Mouse (Mus musculus) c-Kit-positive CD71-positive TER-119-negative erythroid progenitor cells, embryonic 14.5 days (primary cell): ENCODE results near the gene Snx4.
A peak's percentile ranks its signal among the peaks of the same experiment; 100 is the strongest.
"Not testable (repeated sequence)": the region's sequence is repeated elsewhere in the genome, so short reads cannot be mapped to it uniquely, and the experiment has no call there.

Experiments used
- DNase-seq: peaks from one replicate; pipeline ENCODE4 v3.0.0-alpha.2; 2013; ENCODE audit warnings: low read depth

The Snx4 gene

GRCm38 (mm10) chr16:33251194-33252051, at the start of gene Snx4:
Snx4 (plus strand) TSS chr16:33251442.
- DNase-seq: peak; percentile 85

- DNase-seq: no peak
Observed at GRCm38 (mm10) chr16:33210812-33211211, 40.4 kb upstream of the Snx4 start.

DNA sequence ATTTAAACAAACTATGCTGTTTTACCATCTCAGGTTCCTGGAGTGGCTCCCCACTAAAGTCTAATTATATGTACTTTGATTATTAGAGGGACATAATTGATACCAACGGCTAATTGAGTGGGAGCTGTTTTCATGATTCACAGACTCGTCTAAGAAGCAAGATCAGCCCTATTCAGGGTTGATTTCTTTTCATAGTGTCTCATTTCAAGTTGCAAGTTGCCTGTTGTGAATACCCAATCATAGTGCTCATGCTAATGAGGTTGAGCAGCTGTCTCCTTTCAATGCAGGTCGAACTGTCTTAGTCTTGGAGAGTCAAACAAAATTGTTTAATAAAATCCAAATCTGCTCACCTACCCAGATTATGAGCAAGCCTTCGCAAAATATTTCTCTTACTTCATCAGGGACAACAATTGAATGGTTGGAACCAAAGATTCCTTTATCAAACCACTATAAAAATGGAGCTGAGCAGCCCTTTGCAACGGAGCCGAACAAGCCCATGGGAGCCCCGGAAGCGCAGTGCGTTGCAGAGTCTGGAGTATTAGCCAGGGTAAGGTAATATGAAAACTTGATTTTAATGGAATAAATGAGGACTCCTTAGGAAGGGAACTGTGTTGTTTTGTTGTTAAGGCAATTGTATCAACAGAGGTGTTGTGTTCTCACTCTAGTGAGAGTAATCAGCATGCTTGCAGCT, 34.8 kb upstream of the Snx4 start:
- DNase-seq: no peak

DNA sequence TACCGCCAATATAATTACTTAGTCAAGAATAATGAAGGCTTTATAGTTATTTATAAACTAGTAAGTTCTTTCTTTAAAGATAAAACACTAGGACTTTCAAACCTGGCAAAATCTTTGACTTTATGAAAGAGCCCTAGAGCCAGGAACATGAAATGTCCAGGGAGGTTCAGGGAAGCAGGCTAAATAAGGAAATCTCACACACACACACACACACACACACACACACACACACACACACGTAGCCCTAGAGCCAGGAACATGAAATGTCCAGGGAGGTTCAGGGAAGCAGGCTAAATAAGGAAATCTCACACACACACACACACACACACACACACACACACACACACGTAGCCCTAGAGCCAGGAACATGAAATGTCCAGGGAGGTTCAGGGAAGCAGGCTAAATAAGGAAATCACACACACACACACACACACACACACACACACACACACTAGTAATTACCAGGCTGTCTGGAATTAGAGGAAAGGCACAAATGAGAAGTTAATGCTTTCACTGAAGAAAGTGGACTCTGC, 33.6 kb upstream of the Snx4 start:
- DNase-seq: not testable (repeated sequence)

GRCm38 (mm10) chr16:33222482-33222881, 28.8 kb upstream of the Snx4 start:
- DNase-seq: no peak

DNA sequence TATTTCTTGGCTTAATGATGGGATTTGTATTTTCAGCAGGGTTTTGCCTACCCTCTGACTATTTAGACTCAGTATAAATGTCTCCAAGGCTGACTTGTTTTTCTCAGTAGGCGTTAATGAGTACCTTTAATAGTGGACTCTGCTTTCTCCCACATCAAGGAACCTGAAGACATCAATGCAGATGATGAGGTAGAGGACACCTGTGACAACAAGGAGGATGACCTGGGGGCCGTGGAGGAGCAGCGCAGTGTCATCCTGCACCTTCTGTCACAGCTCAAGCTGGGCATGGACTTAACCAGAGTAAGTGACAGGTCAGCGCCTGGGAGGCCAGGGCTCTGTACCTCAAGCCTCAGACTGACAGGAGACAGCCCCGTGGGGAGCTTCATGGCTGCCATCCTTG, 26.9 kb upstream of the Snx4 start:
- DNase-seq: no peak

- no peak for DNase-seq
Observed at GRCm38 (mm10) chr16:33234128-33234527, 17.1 kb upstream of the Snx4 start.

DNA sequence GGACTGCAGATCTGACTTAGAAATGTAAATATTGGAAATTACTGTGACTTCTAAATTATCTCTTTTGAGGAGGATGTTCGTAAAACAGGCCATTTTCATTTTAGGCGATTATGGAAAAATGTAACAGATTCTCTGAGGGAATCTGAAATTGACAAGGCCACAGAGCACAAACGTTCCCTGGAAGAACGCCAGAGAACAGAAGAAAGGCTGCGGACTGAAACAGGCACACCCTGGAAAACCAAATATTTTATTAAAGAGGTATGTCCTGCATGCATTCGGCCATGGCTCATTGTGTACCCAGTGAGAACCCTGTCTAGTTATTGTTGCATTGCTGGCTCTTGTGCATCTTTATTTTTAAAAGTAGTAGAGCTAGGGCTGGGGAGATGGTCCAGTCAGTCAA, 15.1 kb upstream of the Snx4 start:
- DNase-seq: no peak

- DNase-seq: no peak
Observed at GRCm38 (mm10) chr16:33239305-33239704, 11.9 kb upstream of the Snx4 start.

- DNase-seq: no peak
Observed at GRCm38 (mm10) chr16:33242046-33242445, 9.2 kb upstream of the Snx4 start.

DNA sequence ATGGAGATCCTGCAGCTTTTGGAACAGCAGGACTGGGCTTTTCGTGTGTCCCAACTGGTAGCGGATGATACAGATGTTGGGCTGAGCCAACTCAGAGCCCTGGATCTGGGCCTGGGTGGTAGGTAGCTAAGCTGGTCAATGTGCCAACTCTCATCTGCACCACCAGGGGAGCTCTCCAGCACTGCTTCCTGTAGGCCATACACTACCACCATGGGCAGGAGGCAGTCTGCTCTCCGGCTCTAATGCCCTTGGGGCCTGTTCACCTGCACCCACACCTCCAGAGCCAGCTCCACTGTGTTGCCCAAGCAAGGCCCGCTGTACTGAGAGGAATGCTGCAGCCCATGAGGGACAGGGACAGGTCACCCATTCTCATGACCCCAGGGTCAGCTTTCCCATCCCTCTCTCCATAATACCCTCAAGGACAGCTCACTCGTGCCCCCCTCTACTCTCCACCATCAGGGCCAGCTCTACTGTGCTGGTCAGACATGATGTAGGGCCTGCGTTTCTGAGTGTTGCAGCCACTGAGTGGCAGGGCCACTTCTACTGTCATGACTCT, 7.0 kb upstream of the Snx4 start:
- no peak for DNase-seq

DNA sequence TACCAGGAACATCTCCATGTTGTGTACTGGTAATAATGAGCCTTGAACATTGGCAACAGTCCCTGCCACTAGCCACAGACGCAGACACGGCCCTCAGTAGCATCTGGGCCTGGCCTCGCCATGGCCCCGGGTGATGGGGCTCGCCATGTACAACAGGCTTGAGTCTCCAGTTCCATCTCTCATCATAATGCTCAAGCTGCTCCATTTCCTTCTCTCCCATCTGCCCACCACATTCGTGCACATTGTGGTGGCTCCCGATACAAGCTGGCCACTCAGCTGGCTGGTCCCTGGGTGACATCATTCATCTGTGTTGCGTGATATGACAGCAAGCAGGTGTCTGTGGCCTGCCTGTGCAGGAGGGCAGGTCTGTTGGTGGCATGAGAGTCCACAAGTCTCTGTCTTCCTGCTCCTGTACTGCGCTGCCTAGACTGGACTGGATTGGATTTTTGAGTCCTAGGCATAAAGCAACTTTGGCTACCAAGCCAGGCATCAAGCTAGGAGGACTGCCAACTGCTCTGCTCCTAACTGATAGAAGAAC, 6.2 kb upstream of the Snx4 start:
- DNase-seq: no peak

DNA sequence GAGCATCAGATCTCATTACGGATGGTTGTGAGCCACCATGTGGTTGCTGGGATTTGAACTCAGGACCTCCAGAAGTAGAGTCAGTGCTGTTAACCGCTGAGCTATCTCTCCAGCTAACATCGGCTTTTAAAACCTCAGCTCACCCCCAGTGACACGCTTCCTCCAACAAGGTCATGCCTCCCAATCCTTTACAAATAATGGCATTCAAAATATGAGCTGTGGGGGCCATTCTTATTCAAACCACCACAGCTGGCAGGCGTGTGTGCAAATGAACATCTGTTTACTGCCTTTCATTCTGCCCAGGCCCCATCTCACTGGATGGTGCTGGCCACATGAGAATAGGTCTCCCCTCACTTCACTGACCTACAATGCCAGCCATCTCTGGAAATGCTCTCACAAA, 4.7 kb upstream of the Snx4 start:
- DNase-seq: no peak

DNA sequence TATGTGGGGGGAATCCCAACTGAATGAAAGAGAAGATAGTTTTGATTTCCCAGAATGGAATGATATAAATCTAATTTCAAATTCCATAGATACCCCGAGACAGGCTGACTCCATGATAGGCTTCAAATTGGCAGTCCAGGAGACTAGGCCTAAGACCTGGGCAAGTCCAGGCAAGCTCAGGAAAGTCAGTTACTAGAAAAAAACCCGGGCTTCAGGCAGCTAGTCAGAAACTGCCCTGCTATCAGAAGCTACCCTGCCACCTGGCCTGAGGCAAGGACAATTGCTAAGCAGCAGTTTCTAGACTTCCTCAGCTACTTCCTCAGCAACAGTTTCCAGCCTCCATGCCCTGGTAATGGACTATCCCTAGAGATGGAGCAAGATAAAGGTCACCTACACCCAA, 4.2 kb upstream of the Snx4 start:
- no peak for DNase-seq

DNA sequence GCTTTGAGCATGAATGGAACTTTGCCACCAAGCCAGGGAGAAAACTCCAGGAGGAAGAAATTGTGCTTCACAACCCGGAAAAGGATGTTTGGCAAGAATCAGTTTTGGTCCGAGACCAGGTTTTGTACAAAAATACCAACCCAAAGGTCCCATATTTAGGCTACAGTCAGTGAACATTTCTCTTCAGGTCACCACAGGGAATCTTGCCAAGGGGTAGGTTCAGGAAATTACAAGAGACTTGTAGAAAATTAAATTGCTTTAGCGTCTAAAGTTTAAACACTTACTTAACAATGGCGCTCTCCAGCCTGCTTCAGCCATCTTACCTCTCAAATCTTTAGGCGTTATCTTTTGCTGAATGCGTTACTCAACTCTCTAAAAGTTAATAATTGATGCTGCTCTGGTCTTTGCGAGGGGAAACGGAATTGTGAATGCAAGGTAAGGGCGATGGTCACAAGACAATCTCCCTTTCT, 556 bp upstream of the Snx4 start:
- no peak for DNase-seq

DNA sequence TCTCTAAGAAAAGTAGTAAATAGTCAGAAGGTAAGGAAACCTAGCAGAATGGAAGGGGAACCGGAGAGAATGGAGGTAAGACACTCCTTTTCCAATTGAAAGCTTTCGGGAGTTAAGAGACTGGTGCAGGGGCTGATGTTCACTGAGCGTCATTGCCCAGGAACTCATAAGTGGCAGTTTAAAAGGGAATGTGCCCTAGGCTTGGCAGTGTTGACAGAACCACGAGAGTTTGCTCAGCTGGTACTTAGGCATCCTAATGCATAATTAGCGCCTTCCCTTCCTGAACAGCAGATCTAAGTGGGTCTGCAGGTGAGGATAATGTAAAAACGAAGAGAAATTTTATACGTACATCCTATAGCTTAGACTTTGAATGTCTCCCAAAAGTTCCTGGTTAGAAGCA, 4.4 kb downstream of the Snx4 start:
- DNase-seq: no peak

DNA sequence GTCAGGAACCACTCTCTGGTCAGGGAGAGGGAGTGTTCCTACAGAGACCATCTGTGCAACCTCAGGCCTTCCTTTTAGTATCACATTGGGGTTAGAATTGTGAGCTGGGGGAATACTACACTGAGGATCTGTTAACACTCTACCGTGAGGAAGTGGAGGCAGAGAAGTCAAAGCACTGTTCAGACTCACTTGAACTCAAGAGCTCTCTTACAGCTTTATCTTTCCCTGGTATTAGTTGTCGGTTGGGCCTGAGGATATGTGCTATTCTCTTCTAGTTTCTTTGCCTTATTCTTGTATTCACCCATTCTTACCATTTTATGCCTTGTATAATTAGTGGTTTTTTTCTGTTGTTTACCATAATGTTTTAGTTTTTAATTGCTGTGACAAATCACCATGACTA, 7.3 kb downstream of the Snx4 start:
- DNase-seq: no peak

GRCm38 (mm10) chr16:33259824-33260223, 8.6 kb downstream of the Snx4 start:
- DNase-seq: no peak

- no peak for DNase-seq
Observed at GRCm38 (mm10) chr16:33260825-33261224, 9.6 kb downstream of the Snx4 start.

- no peak for DNase-seq
Observed at GRCm38 (mm10) chr16:33261584-33262061, 10.4 kb downstream of the Snx4 start.

- DNase-seq: no peak
Observed at GRCm38 (mm10) chr16:33262096-33262495, 10.9 kb downstream of the Snx4 start.

DNA sequence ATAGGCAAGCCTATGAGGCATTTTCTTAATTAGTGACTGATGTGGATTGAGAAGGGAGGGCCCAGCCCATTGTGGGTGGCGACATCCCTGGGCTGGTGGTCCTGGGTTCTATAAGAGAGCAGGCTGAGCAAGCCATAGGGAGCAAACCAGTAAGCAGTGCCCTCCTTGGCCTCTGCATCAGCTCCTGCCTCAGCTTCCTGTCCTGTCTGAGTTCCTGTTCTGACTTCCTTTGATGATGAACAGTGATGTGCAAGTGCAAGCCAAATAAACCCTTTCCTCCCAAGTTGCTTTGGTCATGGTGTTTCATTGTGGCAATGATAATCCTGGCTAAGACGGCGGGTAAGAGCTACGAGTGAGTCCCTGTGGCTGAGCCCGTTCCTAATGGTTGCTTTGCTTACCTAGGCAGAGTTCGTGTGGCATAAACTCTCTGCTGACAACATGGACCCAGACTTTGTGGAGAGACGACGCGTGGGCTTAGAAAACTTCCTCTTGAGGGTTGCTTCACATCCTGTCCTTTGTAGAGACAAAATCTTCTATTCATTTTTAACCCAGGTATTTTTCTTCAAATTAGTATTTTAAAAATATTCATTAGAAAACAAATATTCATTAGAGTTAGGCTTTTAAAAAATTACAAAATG, 16.5 kb downstream of the Snx4 start:
- no peak for DNase-seq
